Mouse (Mus musculus): Measurements from ENCODE around the gene Atp1b2. TPM values are rescaled to one million over a fixed set of nuclear protein-coding genes. Genes with fewer than 3 reads are reported as not detected.

Atp1b2 gene
- polyA plus RNA-seq, 2 experiments from 2014 or later = 0.46 TPM; not detected in 1

DNA sequence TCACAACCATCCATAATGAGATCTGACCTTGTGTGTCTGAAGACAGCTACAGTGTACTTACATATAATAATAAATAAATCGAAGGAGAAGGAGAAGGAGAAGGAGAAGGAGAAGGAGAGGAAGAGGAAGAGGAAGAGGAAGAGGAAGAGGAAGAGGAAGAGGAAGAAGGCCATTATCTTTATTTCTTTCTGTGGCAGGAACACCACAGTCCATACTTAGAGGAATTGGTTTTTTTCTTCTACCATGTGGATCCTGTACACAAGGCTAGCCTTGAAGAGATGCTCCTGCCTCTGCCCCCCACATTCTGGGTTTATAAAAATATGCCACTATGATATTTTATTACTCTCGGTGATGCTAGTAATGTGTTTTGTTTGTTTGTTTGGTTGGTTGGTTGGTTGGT is 1.1 kb upstream of the Atp1b2 start:
- ATAC-seq = no peak

DNA sequence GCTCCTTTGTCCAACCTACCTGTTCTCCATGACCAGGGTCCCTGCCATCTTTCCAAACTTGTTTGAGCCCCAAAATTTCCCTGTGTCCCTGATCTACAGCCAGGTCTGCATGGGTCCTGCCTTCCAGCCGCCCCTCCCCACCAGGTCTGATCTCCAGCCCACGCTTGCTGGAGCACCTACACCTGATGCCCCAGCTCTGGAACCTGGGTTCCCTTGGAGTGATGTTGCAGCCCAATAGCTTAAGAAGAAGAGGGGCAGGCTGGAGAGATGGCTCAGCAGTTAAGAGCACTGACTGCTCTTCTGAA is 701 bp upstream of the Atp1b2 start:
- no peak for ATAC-seq

- no peak for ATAC-seq
Measured at GRCm38 (mm10) chr11:69604795-69605664, 712 bp downstream of the Atp1b2 start.

DNA sequence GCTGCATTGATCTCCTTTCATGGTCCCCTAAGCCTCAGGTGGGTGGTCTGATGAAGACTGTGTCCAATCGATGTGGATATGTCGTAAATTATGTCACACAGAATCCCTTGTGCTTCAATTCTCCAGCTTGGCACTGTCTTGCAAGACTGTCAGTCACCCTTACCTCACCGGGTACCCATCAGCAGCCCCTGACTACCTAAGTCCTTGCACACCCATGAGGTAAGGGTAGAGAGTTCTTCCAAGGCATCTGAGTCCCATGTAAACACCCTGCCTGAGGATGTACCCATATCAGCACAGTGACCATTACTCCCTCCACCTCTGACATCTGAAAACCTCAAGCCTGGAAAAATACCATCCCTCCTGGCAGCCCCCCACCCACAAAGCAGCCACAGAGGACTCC is 1.4 kb downstream of the Atp1b2 start:
- no peak for ATAC-seq

DNA sequence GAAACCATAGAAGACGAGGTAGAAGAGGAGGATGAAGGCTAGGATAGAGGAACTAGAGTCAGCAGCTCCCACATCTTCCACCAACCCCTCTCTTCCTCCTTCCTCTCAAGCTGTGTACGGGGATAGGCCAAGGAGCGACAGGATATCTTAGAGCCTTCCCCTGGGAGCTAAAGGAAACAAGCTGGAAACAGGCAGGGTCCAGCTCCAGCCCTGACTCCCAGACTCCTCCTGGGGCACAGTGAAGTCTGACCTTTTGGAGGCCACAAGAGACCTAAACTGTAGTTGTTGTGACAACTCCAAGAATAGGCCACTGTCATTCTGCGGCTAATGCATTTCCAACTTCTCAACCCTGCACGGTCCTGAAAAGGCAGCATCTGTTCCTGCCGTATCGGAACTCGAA is 2.2 kb downstream of the Atp1b2 start:
- no peak for ATAC-seq

DNA sequence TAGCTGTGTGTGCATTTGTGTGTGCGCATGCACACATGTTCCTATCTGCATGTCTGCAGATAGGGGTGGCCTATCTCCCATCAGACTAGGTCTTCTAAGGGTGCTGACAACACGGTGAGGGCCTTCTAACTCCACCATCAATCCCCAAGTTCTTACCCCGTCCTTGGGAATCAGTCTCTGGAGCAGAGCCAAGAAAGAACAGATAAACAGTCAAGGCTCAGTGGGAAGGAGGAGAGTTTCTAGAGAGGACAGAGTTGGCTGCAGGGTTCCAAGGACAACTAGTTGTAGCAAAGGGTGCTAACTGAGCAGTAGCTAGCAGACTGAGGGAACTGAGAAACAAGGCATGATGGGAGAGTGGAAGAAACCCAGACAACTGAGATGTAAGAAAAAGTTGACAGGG is 4.0 kb downstream of the Atp1b2 start:
- no peak for ATAC-seq

- no peak for ATAC-seq
Measured at GRCm38 (mm10) chr11:69600098-69600497, 5.6 kb downstream of the Atp1b2 start.

GRCm38 (mm10) chr11:69599436-69599835 is 6.3 kb downstream of the Atp1b2 start:
- ATAC-seq = no peak

DNA sequence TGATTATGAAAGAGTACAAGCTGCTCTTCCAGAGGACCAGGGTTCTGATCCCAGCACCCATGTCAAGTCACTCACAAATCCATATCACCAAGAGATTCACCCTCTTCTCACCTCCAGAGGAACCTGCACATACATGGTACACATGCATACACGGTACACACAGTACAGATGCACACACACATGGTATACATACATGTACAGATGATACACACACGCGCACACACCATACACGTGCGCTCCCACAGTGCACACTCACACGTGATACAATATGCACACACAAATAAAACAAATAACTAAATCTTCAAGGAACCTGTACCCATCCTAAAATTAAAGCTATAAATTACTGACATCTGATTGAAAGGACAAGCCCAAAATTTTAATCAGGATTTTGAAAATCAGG is 10.9 kb downstream of the Atp1b2 start:
- ATAC-seq = no peak

GRCm38 (mm10) chr11:69592799-69593198 is 12.9 kb downstream of the Atp1b2 start:
- ATAC-seq = no peak

GRCm38 (mm10) chr11:69591899-69592637 is 13.7 kb downstream of the Atp1b2 start:
- no peak for ATAC-seq

- ATAC-seq = no peak
Measured at GRCm38 (mm10) chr11:69591424-69591823, 14.3 kb downstream of the Atp1b2 start.

DNA sequence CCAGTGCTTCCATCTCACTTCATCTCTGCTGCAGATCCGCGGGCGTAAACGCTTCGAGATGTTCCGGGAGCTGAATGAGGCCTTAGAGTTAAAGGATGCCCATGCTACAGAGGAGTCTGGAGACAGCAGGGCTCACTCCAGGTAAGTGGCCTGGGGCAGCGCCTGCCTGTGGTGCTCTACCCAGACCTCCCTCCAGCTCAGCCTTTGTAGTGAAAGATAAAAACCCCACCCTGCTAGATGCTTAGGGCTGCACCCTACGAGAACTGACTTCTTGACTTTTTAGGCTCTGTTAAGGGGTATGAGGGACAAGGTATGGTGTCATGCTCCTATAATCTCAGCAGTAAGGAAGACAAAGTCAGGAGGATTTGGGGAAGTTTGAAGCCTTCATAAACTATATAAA is 15.1 kb downstream of the Atp1b2 start:
- ATAC-seq = no peak

DNA sequence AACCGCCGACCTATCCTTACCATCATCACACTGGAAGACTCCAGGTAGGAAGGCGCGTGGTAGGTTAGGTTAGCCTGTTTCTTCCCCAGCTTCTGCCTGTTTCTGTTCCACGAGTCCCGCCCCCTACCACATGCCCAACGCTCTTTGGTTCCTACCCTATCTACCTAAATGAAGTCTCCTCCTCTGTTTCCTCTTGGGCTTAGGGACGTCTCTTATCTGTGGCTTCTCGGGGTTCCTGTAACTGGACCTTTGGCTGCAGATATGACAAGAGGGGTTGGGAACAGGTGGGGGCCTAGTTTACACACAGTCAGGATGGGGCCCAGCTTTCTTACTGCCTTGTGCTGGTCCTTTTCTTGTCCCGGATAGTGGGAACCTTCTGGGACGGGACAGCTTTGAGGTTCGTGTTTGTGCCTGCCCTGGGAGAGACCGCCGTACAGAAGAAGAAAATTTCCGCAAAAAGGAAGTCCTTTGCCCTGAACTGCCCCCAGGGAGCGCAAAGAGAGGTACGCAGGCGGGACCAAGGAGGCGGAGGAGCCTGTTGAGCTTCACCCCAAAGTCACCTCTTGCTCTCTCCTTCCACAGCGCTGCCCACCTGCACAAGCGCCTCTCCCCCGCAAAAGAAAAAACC is 16.4 kb downstream of the Atp1b2 start:
- no peak for ATAC-seq

DNA sequence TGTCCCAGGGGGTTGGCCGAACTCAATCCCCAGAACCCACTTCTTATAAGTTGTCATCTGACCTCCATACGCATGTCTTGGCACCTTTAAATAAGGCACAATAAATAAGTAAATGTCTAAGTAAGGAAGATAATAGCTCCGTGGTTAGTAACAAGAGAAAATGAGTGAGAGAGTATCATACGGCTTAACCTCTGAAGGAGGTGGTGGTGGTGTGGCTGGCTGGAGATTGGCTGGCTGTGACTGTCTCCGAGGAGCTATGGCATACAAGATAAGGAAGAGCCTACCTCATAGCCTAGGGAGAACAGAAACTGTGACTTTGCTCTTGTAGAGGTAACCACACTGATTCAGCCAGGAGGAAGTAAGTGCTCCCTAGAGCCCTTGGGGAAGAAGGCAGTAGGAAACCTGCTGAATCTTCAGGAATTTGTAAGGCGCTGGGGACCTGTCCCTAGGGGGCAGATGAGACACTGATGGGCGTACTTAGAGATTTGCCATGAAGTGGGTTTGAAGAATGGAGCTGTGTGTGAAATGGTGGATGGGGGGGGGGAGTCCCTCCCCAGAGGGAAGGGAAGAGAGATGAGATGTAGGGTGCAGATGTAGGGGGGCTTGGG is 19.9 kb downstream of the Atp1b2 start:
- no peak for ATAC-seq

DNA sequence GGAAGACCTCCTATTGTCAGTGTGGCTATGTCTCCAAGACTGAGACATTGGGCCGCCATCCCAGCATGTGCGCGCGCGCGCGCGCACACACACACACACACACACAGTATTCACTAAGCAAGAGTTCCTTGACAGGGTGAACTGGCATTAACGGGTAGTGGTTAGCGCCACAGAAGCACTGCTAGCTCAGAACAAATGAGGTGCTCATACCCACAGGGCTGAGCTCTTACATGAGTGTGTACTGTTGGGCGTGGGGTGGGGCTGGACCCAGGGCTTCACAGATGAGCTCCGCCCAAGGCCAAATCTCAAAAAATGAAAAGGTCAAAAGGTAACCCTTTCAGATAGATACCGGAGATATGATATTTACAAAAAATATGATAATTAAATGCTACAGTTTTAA is 20.8 kb downstream of the Atp1b2 start:
- no peak for ATAC-seq

- ATAC-seq = no peak
Measured at GRCm38 (mm10) chr11:69584008-69584407, 21.7 kb downstream of the Atp1b2 start.

GRCm38 (mm10) chr11:69582230-69582805 is 23.4 kb downstream of the Atp1b2 start:
- ATAC-seq = no peak

GRCm38 (mm10) chr11:69581814-69582213 is 23.9 kb downstream of the Atp1b2 start:
- ATAC-seq = no peak

- ATAC-seq = peak; percentile 66
Measured at GRCm38 (mm10) chr11:69581147-69581688, 24.5 kb downstream of the Atp1b2 start.

DNA sequence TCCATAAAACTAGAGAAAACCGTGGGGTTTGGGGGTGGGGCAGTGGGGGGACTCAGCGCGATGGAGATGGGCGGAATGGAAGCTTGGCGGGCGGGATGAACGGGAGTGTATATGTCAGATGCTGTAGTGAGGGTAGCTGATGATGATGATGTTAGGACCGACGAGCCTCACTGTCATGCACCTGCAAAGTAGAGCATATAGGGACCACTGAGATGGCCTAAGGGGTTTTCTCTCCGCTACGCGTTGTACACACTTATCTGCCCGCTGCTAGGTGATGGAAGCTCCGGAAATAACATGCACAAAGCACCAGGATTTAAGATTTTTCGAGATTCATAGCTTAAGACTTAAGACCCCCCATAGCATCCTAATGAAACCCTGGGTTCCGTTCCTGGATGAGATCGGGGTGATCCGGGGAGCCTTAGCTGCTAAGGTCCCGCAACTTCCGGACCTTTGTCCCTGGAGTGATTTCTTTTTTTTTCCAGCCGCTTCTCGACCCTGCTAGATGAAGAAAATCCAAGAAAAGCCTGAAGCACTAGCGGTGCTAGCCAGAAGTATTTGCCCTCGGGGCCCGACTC is 25.1 kb downstream of the Atp1b2 start:
- no peak for ATAC-seq

DNA sequence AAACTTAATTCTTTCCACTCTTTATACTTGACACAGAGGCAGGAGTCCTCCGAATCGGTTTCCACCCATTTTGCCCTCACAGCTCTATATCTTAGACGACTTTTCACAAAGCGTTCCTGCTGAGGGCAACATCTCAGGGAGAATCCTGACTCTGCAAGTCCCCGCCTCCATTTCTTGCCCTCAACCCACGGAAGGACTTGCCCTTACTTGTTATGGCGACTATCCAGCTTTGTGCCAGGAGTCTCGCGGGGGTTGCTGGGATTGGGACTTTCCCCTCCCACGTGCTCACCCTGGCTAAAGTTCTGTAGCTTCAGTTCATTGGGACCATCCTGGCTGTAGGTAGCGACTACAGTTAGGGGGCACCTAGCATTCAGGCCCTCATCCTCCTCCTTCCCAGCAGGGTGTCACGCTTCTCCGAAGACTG is 25.6 kb downstream of the Atp1b2 start, which contains the start of the genes Wrap53 and Trp53:
Gene Wrap53, minus strand, starts transcription at position 165 of the 424 bp plus-strand sequence.
Gene Trp53, plus strand, starts transcription at position 269 of the 424 bp plus-strand sequence.
- peak; percentile 62 for ATAC-seq
